Mouse (Mus musculus): Measurements from ENCODE around the gene A730049H05Rik. TPM values are rescaled to one million over a fixed set of nuclear protein-coding genes. Genes with fewer than 3 reads are reported as not detected.

Gene A730049H05Rik
- polyA plus RNA-seq, 1 experiment from 2014 or later, result 0.19 TPM

DNA sequence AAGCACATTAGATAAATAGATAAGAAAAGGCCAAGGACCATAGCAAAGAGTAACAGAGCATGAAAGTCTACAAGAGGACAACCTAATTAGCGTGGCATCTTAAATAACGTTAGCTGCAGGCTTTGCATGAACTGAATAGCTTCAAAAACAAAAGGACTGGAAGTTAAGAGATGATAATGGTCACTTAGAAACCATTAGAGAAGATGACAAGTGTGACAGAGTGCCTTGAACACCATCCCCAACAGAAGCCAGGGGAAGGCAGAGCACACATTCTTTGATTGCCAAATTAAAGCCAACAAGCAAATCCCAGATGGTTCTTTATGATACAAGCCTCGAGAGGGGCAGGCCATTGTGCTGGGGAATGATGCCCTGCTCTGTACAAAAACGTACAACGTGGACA lies 5.3 kb downstream of the A730049H05Rik start:
- Histone ChIP-seq H3K27me3 (replicated peaks; ENCODE audit: control insufficient read depth, insufficient read depth, low read length) (no peaks in the 10 kb centered on the region), H3K27ac (ENCODE audit: low read length) (no peak overlapping the region), H3K4me2 (ENCODE audit: low read length) (no peak overlapping the region), H3K36me3 (ENCODE audit: control insufficient read depth, insufficient read depth) (no peaks in the 10 kb centered on the region), H3K9ac (replicated peaks; ENCODE audit: low read depth, low read length) (no peak overlapping the region), H3K9me3 (ENCODE audit: control insufficient read depth, low read length) (no peaks in the 10 kb centered on the region), H3K4me1 (replicated peaks; ENCODE audit: control insufficient read depth, insufficient read depth, low read length) (no peaks in the 10 kb centered on the region), H3K4me3 (replicated peaks; ENCODE audit: low read length) (no peak overlapping the region)
- ATAC-seq, result no peak
- 8% methylated on average over 5 of the region's 5 CpGs for WGBS

- 37% methylated on average over 6 of the region's 6 CpGs for WGBS
- H3K4me1 ChIP-seq (replicated peaks; ENCODE audit: control insufficient read depth, insufficient read depth, low read length), result no peaks in the 10 kb centered on the region
- H3K27ac ChIP-seq (ENCODE audit: low read length), result no peak overlapping the region
- no peak overlapping the region for H3K4me2 ChIP-seq (ENCODE audit: low read length)
- no peak for ATAC-seq
- no peaks in the 10 kb centered on the region for H3K9me3 ChIP-seq (ENCODE audit: control insufficient read depth, low read length)
- H3K36me3 ChIP-seq (ENCODE audit: control insufficient read depth, insufficient read depth), result no peaks in the 10 kb centered on the region
- no peaks in the 10 kb centered on the region for H3K27me3 ChIP-seq (replicated peaks; ENCODE audit: control insufficient read depth, insufficient read depth, low read length)
- no peak overlapping the region for H3K9ac ChIP-seq (replicated peaks; ENCODE audit: low read depth, low read length)
- no peak overlapping the region for H3K4me3 ChIP-seq (replicated peaks; ENCODE audit: low read length)
Measured at GRCm38 (mm10) chr6:92822006-92822405, 5.7 kb downstream of the A730049H05Rik start.

- H3K9me3 ChIP-seq (ENCODE audit: control insufficient read depth, low read length), result no peaks in the 10 kb centered on the region
- H3K4me1 ChIP-seq (replicated peaks; ENCODE audit: control insufficient read depth, insufficient read depth, low read length), result no peaks in the 10 kb centered on the region
- no peaks in the 10 kb centered on the region for H3K36me3 ChIP-seq (ENCODE audit: control insufficient read depth, insufficient read depth)
- WGBS, result 45% methylated on average over 7 of the region's 7 CpGs
- H3K27ac ChIP-seq (ENCODE audit: low read length), result no peak overlapping the region
- H3K4me2 ChIP-seq (ENCODE audit: low read length), result no peak overlapping the region
- ATAC-seq, result no peak
- no peaks in the 10 kb centered on the region for H3K27me3 ChIP-seq (replicated peaks; ENCODE audit: control insufficient read depth, insufficient read depth, low read length)
- no peak overlapping the region for H3K4me3 ChIP-seq (replicated peaks; ENCODE audit: low read length)
- no peak overlapping the region for H3K9ac ChIP-seq (replicated peaks; ENCODE audit: low read depth, low read length)
Measured at GRCm38 (mm10) chr6:92823991-92824390, 7.7 kb downstream of the A730049H05Rik start.

DNA sequence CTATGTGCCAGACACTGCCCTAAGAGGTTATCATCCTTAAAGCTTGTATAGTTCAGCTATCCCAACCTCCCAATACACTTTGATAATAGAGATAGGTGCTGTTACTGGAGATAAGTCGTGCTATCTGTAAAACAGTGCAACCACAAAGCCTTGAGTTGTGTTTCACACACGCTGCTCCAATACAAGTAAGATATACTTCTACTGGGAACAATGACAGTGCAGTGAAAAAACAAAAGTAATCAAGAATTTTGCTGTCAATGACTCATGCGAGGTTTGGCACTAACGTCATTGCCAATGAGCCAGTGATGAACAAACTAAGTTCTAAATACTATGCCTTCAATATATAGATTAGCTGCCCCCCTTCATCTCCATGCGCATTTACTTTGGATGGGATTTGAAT lies 10.3 kb downstream of the A730049H05Rik start:
- Histone ChIP-seq H3K9me3 (ENCODE audit: control insufficient read depth, low read length) (no peaks in the 10 kb centered on the region), H3K27ac (ENCODE audit: low read length) (no peak overlapping the region), H3K9ac (replicated peaks; ENCODE audit: low read depth, low read length) (no peak overlapping the region), H3K4me2 (ENCODE audit: low read length) (no peak overlapping the region), H3K4me3 (replicated peaks; ENCODE audit: low read length) (no peak overlapping the region), H3K36me3 (ENCODE audit: control insufficient read depth, insufficient read depth) (no peaks in the 10 kb centered on the region), H3K4me1 (replicated peaks; ENCODE audit: control insufficient read depth, insufficient read depth, low read length) (no peaks in the 10 kb centered on the region), H3K27me3 (replicated peaks; ENCODE audit: control insufficient read depth, insufficient read depth, low read length) (no peaks in the 10 kb centered on the region)
- no peak for ATAC-seq
- 89% methylated on average over 5 of the region's 5 CpGs for WGBS

DNA sequence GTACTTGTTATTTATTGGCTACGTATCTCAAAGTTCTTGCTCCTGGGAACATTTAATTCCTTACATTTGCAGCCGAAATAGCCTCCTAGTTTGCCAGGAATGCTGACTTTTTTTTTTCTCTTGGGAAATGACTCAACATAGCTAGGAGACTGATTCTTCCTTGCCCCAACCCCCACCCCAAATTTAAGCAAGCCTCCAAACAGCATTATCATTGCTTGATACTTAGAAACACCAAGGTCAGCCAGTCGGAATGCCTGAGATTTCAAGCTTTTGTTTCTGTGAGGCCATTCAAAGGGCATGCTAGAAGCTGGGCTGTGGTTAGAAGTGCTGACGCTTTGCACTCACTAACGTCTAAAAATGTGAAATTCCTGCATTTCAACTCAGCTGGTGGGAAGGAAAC lies 11.1 kb downstream of the A730049H05Rik start:
- no peak overlapping the region for H3K4me2 ChIP-seq (ENCODE audit: low read length)
- 59% methylated on average over 5 of the region's 5 CpGs for WGBS
- no peaks in the 10 kb centered on the region for H3K4me1 ChIP-seq (replicated peaks; ENCODE audit: control insufficient read depth, insufficient read depth, low read length)
- H3K4me3 ChIP-seq (replicated peaks; ENCODE audit: low read length), result no peak overlapping the region
- no peak for ATAC-seq
- no peaks in the 10 kb centered on the region for H3K9me3 ChIP-seq (ENCODE audit: control insufficient read depth, low read length)
- no peaks in the 10 kb centered on the region for H3K36me3 ChIP-seq (ENCODE audit: control insufficient read depth, insufficient read depth)
- no peak overlapping the region for H3K9ac ChIP-seq (replicated peaks; ENCODE audit: low read depth, low read length)
- no peak overlapping the region for H3K27ac ChIP-seq (ENCODE audit: low read length)
- no peaks in the 10 kb centered on the region for H3K27me3 ChIP-seq (replicated peaks; ENCODE audit: control insufficient read depth, insufficient read depth, low read length)

- no peak overlapping the region for H3K4me3 ChIP-seq (replicated peaks; ENCODE audit: low read length)
- H3K36me3 ChIP-seq (ENCODE audit: control insufficient read depth, insufficient read depth), result no peaks in the 10 kb centered on the region
- H3K4me1 ChIP-seq (replicated peaks; ENCODE audit: control insufficient read depth, insufficient read depth, low read length), result no peaks in the 10 kb centered on the region
- no peak overlapping the region for H3K9ac ChIP-seq (replicated peaks; ENCODE audit: low read depth, low read length)
- H3K27me3 ChIP-seq (replicated peaks; ENCODE audit: control insufficient read depth, insufficient read depth, low read length), result no peaks in the 10 kb centered on the region
- ATAC-seq, result no peak
- H3K27ac ChIP-seq (ENCODE audit: low read length), result no peak overlapping the region
- H3K9me3 ChIP-seq (ENCODE audit: control insufficient read depth, low read length), result no peaks in the 10 kb centered on the region
- H3K4me2 ChIP-seq (ENCODE audit: low read length), result no peak overlapping the region
- WGBS, result 82% methylated on average over 2 of the region's 2 CpGs
Measured at GRCm38 (mm10) chr6:92829148-92829547, 12.9 kb downstream of the A730049H05Rik start.

DNA sequence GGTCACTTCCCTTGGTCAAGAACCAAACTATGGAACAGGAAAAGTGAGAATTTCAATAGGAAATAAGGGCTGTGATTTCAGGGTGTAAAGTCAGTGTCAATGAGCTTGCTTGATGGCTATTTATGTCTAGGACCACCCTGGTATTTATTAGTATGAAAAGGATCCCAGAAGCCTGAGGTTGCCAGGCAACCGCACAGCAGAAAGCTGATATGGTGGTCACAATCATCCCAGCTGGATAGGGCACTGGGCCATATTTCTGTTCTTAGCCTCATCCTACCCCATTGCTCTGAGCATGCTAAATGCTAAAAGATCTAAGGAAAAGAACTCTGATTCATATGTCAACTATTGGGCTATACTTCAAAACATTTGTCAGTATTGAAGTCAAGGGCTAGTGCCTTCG lies 14.8 kb downstream of the A730049H05Rik start:
- no peak overlapping the region for H3K4me2 ChIP-seq (ENCODE audit: low read length)
- H3K4me1 ChIP-seq (replicated peaks; ENCODE audit: control insufficient read depth, insufficient read depth, low read length), result no peaks in the 10 kb centered on the region
- H3K27ac ChIP-seq (ENCODE audit: low read length), result no peak overlapping the region
- no peaks in the 10 kb centered on the region for H3K36me3 ChIP-seq (ENCODE audit: control insufficient read depth, insufficient read depth)
- H3K27me3 ChIP-seq (replicated peaks; ENCODE audit: control insufficient read depth, insufficient read depth, low read length), result no peaks in the 10 kb centered on the region
- H3K9me3 ChIP-seq (ENCODE audit: control insufficient read depth, low read length), result no peaks in the 10 kb centered on the region
- no peak overlapping the region for H3K9ac ChIP-seq (replicated peaks; ENCODE audit: low read depth, low read length)
- WGBS, result 88% methylated on average over 2 of the region's 2 CpGs
- no peak for ATAC-seq
- no peak overlapping the region for H3K4me3 ChIP-seq (replicated peaks; ENCODE audit: low read length)

DNA sequence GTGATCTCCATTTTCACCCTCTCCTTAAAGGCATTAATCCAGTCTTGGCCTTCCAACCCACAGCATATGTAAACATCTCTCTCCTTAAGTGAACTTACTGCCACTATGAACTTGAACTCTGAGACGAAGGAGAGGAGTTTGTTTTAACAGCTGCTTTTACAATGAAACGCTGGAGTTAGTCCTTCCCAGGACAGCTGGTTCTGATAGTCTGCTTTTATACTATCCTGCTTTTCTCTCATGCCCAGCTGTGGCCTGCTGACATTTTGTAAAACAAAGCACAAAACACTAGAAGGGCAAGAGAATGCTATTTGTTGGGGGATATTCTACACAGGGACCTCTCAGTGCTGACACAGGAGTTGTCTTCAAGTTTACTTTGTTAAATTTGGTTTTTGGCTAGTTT lies 25.7 kb downstream of the A730049H05Rik start:
- ATAC-seq, result no peak
- H3K27ac ChIP-seq (ENCODE audit: low read length), result no peak overlapping the region
- H3K4me2 ChIP-seq (ENCODE audit: low read length), result no peak overlapping the region
- H3K9ac ChIP-seq (replicated peaks; ENCODE audit: low read depth, low read length), result no peak overlapping the region
- 20% methylated on average over 2 of the region's 2 CpGs for WGBS
- no peaks in the 10 kb centered on the region for H3K4me1 ChIP-seq (replicated peaks; ENCODE audit: control insufficient read depth, insufficient read depth, low read length)
- no peaks in the 10 kb centered on the region for H3K27me3 ChIP-seq (replicated peaks; ENCODE audit: control insufficient read depth, insufficient read depth, low read length)
- no peaks in the 10 kb centered on the region for H3K9me3 ChIP-seq (ENCODE audit: control insufficient read depth, low read length)
- H3K36me3 ChIP-seq (ENCODE audit: control insufficient read depth, insufficient read depth), result no peaks in the 10 kb centered on the region
- H3K4me3 ChIP-seq (replicated peaks; ENCODE audit: low read length), result no peak overlapping the region

DNA sequence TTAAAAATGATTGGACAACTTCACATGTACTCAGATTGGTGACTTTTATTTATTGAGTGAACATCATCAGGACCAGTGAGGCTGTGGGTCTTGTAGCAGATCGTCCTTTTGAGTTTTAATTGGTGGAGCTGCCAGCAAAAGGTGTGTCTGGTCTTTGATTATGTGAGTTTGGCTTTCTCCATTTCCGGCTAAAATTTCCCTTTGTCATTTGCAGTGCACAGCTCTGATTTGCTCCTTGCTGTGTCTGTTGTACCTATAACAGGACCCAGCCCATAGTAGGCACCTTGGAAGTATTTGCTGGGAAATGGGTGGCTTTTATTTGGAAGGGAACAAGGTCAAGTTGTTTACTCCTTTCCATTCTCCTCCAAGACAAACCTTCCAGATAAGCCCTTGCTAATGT lies 27.2 kb downstream of the A730049H05Rik start:
- H3K9ac ChIP-seq (replicated peaks; ENCODE audit: low read depth, low read length), result no peak overlapping the region
- no peak overlapping the region for H3K4me2 ChIP-seq (ENCODE audit: low read length)
- H3K4me3 ChIP-seq (replicated peaks; ENCODE audit: low read length), result no peak overlapping the region
- ATAC-seq, result no peak
- no peak overlapping the region for H3K27ac ChIP-seq (ENCODE audit: low read length)
- H3K4me1 ChIP-seq (replicated peaks; ENCODE audit: control insufficient read depth, insufficient read depth, low read length), result no peaks in the 10 kb centered on the region
- WGBS, result 67% methylated on average over 2 of the region's 2 CpGs
- no peaks in the 10 kb centered on the region for H3K36me3 ChIP-seq (ENCODE audit: control insufficient read depth, insufficient read depth)
- no peaks in the 10 kb centered on the region for H3K9me3 ChIP-seq (ENCODE audit: control insufficient read depth, low read length)
- H3K27me3 ChIP-seq (replicated peaks; ENCODE audit: control insufficient read depth, insufficient read depth, low read length), result no peaks in the 10 kb centered on the region

DNA sequence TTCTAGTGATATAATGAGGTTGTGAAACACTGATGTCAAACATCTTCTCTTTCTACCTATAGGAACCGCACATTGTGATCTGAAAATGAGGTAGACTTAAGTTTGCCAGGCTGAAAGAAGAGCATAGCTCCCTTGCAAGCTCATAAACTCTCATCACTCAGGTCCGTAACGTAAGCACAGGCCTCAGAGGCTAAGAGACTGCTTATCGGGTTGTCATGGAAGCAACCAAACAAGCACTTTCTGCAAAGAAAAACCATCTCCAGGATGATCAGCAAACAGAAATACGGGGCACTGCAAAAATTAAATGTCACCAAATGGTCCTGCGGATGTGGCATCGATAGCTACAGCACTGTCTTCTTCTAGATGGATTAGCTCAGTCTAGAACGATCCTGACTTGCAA lies 29.6 kb downstream of the A730049H05Rik start:
- Histone ChIP-seq H3K27ac (ENCODE audit: low read length) (no peak overlapping the region), H3K4me1 (replicated peaks; ENCODE audit: control insufficient read depth, insufficient read depth, low read length) (peaks cover 4% of the 10 kb centered on the region), H3K9ac (replicated peaks; ENCODE audit: low read depth, low read length) (no peak overlapping the region), H3K4me2 (ENCODE audit: low read length) (no peak overlapping the region), H3K27me3 (replicated peaks; ENCODE audit: control insufficient read depth, insufficient read depth, low read length) (no peaks in the 10 kb centered on the region), H3K36me3 (ENCODE audit: control insufficient read depth, insufficient read depth) (no peaks in the 10 kb centered on the region), H3K4me3 (replicated peaks; ENCODE audit: low read length) (no peak overlapping the region), H3K9me3 (ENCODE audit: control insufficient read depth, low read length) (no peaks in the 10 kb centered on the region)
- ATAC-seq, result no peak
- WGBS, result 91% methylated on average over 8 of the region's 8 CpGs

Data from forebrain, embryonic 16.5 days (tissue).